Mouse (Mus musculus) kidney, embryonic 16.5 days (tissue): Measurements from ENCODE around the gene Apoc3. TPM values are rescaled to one million over a fixed set of nuclear protein-coding genes. Genes with fewer than 3 reads are reported as not detected.

Source experiments
- ATAC-seq: fragments of 200-750 bp; cut with Nextera tagmentation; 2 replicates; pipeline ENCODE4 v1.8.0; 2017; ENCODE audit warnings: moderate TSS enrichment; ENCODE audit not compliant: low FRiP score, low TSS enrichment
- H3K27ac ChIP-seq: fragments of 300-500 bp; sonication (generic); 2 replicates; pipeline ENCODE4 v1.5.1; 2014; ENCODE audit warnings: low read length
- H3K27me3 ChIP-seq: fragments of 300-500 bp; sonication (generic); 2 replicates; pipeline ENCODE4 v1.6.1; 2014; ENCODE audit warnings: low read length, control low read depth, mixed read lengths; ENCODE audit not compliant: insufficient read depth
- H3K36me3 ChIP-seq: fragments of 300-500 bp; sonication (generic); 2 replicates; pipeline ENCODE4 v1.6.1; 2014; ENCODE audit warnings: low read length, control low read depth, mixed read lengths; ENCODE audit not compliant: insufficient read depth
- H3K4me1 ChIP-seq: fragments of 300-500 bp; sonication (generic); 2 replicates; pipeline ENCODE4 v1.6.1; 2014; ENCODE audit warnings: low read length, control low read depth, mixed read lengths; ENCODE audit not compliant: insufficient read depth
- H3K4me2 ChIP-seq: fragments of 300-500 bp; sonication (generic); replicated peaks from 2 replicates; pipeline ENCODE4 v1.6.1; 2014; ENCODE audit warnings: low read depth, low read length
- H3K4me3 ChIP-seq: fragments of 300-500 bp; sonication (generic); 2 replicates; pipeline ENCODE4 v1.5.1; 2014; ENCODE audit warnings: mild to moderate bottlenecking, low read length
- H3K9ac ChIP-seq: fragments of 300-500 bp; sonication (generic); replicated peaks from 2 replicates; pipeline ENCODE4 v1.6.1; 2014; ENCODE audit warnings: low read length
- H3K9me3 ChIP-seq: fragments of 300-500 bp; sonication (generic); 2 replicates; pipeline ENCODE4 v1.6.1; 2016; ENCODE audit warnings: low read length, control low read depth
- WGBS: fragments of 180-500 bp; shearing (Covaris S2); extraction: QIAGEN DNeasy Blood & Tissue Kit; methylation state at CpG from one replicate; pipeline ENCODE4 v1.1.7; 2014; 5-methylcytosine and 5-hydroxymethylcytosine counted together
- polyA plus RNA-seq: library from polyadenylated mRNA; unstranded; fragments of >200 nt; fragmentation: Nextera tagmentation; extraction: Ambion mirVana; gene quantifications from 2 replicates; pipeline ENCODE4 v1.2.1, GENCODE M21; 2015

Gene Apoc3
- polyA plus RNA-seq, 1 experiment from 2014 or later = 0.82 TPM

DNA sequence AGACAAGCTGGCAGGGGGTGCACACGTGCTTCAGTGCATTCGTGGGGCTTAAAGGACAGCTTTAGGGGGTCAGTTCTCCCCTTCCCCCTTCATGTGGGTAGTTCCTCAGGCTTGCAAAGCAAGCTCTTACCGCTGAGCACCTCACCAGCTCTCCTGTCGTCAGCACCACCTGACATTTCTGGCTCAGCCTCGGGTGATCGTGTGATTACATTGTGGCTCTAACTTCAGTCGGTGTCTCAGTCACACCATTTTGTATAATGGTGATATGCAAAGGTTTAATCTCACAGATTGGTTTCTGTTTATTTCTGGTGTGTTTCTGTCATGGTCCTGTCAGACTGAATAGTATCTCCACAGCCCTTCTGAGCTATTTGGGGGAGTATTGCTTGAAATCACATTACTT, 36.5 kb downstream of the Apoc3 start:
- Histone ChIP-seq H3K27ac (no peak overlapping the region), H3K4me2 (no peak overlapping the region), H3K36me3 (peaks cover 64% of the 10 kb centered on the region), H3K9me3 (no peaks in the 10 kb centered on the region), H3K4me1 (no peaks in the 10 kb centered on the region), H3K4me3 (no peak overlapping the region), H3K9ac (no peak overlapping the region), H3K27me3 (no peaks in the 10 kb centered on the region)
- no peak for ATAC-seq
- WGBS = 88% methylated on average over 7 of the region's 7 CpGs

GRCm38 (mm10) chr9:46198461-46198860, 37.0 kb downstream of the Apoc3 start:
- no peak overlapping the region for H3K27ac ChIP-seq
- no peaks in the 10 kb centered on the region for H3K9me3 ChIP-seq
- no peak overlapping the region for H3K4me2 ChIP-seq
- no peaks in the 10 kb centered on the region for H3K4me1 ChIP-seq
- peaks cover 64% of the 10 kb centered on the region for H3K36me3 ChIP-seq
- no peak for ATAC-seq
- 86% methylated on average over 9 of the region's 9 CpGs for WGBS
- no peaks in the 10 kb centered on the region for H3K27me3 ChIP-seq
- H3K4me3 ChIP-seq = no peak overlapping the region
- H3K9ac ChIP-seq = no peak overlapping the region

- WGBS = 72% methylated on average over 12 of the region's 12 CpGs
- H3K27me3 ChIP-seq = no peaks in the 10 kb centered on the region
- H3K9me3 ChIP-seq = no peaks in the 10 kb centered on the region
- H3K4me3 ChIP-seq = no peak overlapping the region
- ATAC-seq = no peak
- no peak overlapping the region for H3K9ac ChIP-seq
- no peak overlapping the region for H3K27ac ChIP-seq
- no peaks in the 10 kb centered on the region for H3K4me1 ChIP-seq
- no peak overlapping the region for H3K4me2 ChIP-seq
- peaks cover 55% of the 10 kb centered on the region for H3K36me3 ChIP-seq
These were observed 38.7 kb downstream of the Apoc3 start for GRCm38 (mm10) chr9:46196699-46197169.

- peaks cover 43% of the 10 kb centered on the region for H3K36me3 ChIP-seq
- no peaks in the 10 kb centered on the region for H3K27me3 ChIP-seq
- no peak overlapping the region for H3K4me2 ChIP-seq
- no peak overlapping the region for H3K4me3 ChIP-seq
- no peaks in the 10 kb centered on the region for H3K4me1 ChIP-seq
- H3K27ac ChIP-seq = no peak overlapping the region
- H3K9me3 ChIP-seq = no peaks in the 10 kb centered on the region
- no peak for ATAC-seq
- no peak overlapping the region for H3K9ac ChIP-seq
- 70% methylated on average over 9 of the region's 9 CpGs for WGBS
These were observed 40.6 kb downstream of the Apoc3 start for GRCm38 (mm10) chr9:46194809-46195208.

GRCm38 (mm10) chr9:46192642-46193041, 42.8 kb downstream of the Apoc3 start:
- 84% methylated on average over 6 of the region's 6 CpGs for whole genome bisulfite sequencing
- H3K4me2 ChIP-seq = no peak overlapping the region
- H3K4me1 ChIP-seq = no peaks in the 10 kb centered on the region
- H3K9me3 ChIP-seq = no peaks in the 10 kb centered on the region
- H3K36me3 ChIP-seq = peaks cover 27% of the 10 kb centered on the region
- H3K27ac ChIP-seq = no peak overlapping the region
- H3K9ac ChIP-seq = no peak overlapping the region
- no peaks in the 10 kb centered on the region for H3K27me3 ChIP-seq
- no peak overlapping the region for H3K4me3 ChIP-seq
- ATAC-seq = no peak

DNA sequence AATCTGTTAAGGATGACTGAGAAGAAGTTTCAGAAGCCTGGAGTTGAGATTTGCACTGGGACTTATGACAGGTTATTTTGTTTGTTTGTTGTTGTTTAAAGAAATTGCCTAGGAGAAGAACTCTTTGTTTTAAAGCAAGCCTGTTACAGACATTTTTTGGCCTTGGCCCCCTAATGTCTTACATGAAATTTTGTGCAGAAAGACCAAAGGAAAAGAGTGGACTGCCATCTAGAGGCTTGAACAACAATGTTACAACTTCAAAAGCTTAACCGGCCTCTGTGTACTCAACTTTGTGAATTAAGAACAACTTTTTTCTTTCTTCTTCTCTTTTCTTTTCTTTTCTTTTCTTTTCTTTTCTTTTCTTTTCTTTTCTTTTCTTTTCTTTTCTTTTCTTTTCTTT, 43.8 kb downstream of the Apoc3 start:
- peaks cover 23% of the 10 kb centered on the region for H3K36me3 ChIP-seq
- no peak overlapping the region for H3K27ac ChIP-seq
- ATAC-seq = no peak
- no peaks in the 10 kb centered on the region for H3K27me3 ChIP-seq
- H3K9me3 ChIP-seq = no peaks in the 10 kb centered on the region
- H3K4me2 ChIP-seq = no peak overlapping the region
- no peak overlapping the region for H3K9ac ChIP-seq
- no peaks in the 10 kb centered on the region for H3K4me1 ChIP-seq
- WGBS = 14% methylated on average over 1 of the region's 1 CpGs
- H3K4me3 ChIP-seq = no peak overlapping the region

DNA sequence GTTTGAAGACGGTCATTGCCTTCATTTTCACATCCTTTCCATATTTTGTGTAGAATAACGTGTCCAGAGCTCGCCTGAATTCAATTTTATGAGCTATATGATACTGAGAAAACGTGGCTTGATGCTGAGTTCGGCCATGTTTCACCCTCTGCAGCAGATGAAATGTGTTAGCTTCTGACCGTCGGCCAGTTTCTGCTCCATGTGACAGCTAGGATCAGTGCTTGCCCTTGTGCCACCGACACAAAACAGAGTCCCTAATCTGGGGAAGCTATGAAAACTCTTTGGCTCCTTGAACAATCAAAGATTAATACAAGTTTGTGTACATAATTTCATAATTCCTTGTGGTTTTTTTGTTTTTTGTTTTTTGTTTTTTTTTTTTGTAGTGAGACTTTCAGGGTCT, 44.2 kb downstream of the Apoc3 start:
- H3K4me1 ChIP-seq = no peaks in the 10 kb centered on the region
- no peak overlapping the region for H3K4me2 ChIP-seq
- no peaks in the 10 kb centered on the region for H3K27me3 ChIP-seq
- H3K36me3 ChIP-seq = peaks cover 22% of the 10 kb centered on the region
- no peaks in the 10 kb centered on the region for H3K9me3 ChIP-seq
- ATAC-seq = no peak
- 47% methylated on average over 8 of the region's 8 CpGs for WGBS
- H3K4me3 ChIP-seq = no peak overlapping the region
- no peak overlapping the region for H3K9ac ChIP-seq
- no peak overlapping the region for H3K27ac ChIP-seq

- Histone ChIP-seq H3K4me3 (no peak overlapping the region), H3K27me3 (no peaks in the 10 kb centered on the region), H3K9ac (no peak overlapping the region), H3K36me3 (peaks cover 6% of the 10 kb centered on the region; the same call in 1 of the 2 replicates), H3K4me2 (no peak overlapping the region), H3K27ac (no peak overlapping the region), H3K4me1 (peaks cover 5% of the 10 kb centered on the region; the same call in 1 of the 2 replicates), H3K9me3 (no peaks in the 10 kb centered on the region)
- no peak for ATAC-seq
- 85% methylated on average over 10 of the region's 10 CpGs for WGBS
These were observed 46.1 kb downstream of the Apoc3 start for GRCm38 (mm10) chr9:46189381-46189780.

DNA sequence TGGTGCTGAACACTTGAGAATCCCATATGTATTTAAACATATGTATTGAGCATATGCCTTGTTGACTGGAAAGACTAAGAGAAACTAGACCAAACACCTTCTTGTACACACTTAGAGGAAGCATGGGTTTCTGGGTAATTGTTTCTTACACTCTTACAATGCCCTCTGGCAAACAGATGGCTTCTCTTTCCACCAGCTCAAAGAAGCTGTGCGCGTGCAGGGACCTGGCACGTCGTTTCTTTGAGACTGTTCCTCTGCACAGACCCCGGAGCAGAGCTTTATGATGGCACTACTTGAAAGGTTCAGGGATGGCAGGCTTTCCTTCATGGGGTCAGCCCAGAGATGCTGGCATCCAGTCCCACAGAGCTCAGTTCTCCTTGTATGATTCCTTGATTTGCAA, 46.5 kb downstream of the Apoc3 start:
- Histone ChIP-seq H3K27ac (no peak overlapping the region), H3K9me3 (no peaks in the 10 kb centered on the region), H3K36me3 (0 out of 2 replicates have a peak, but pooled peaks cover 2% of the 10 kb centered on the region), H3K9ac (no peak overlapping the region), H3K4me3 (no peak overlapping the region), H3K27me3 (no peaks in the 10 kb centered on the region), H3K4me2 (no peak overlapping the region), H3K4me1 (peaks cover 9% of the 10 kb centered on the region; the same call in 1 of the 2 replicates)
- no peak for ATAC-seq
- 70% methylated on average over 5 of the region's 5 CpGs for WGBS

- Histone ChIP-seq H3K27ac (no peak overlapping the region), H3K4me1 (peaks cover 11% of the 10 kb centered on the region; the same call in 1 of the 2 replicates), H3K4me3 (no peak overlapping the region), H3K27me3 (no peaks in the 10 kb centered on the region), H3K9me3 (no peaks in the 10 kb centered on the region), H3K4me2 (no peak overlapping the region), H3K9ac (no peak overlapping the region), H3K36me3 (0 out of 2 replicates have a peak, but pooled peaks cover 2% of the 10 kb centered on the region)
- 83% methylated on average over 4 of the region's 4 CpGs for WGBS
- ATAC-seq = no peak
These were observed 47.1 kb downstream of the Apoc3 start for GRCm38 (mm10) chr9:46188370-46188769.
